Mouse (Mus musculus) kidney, adult 2 months (tissue): ENCODE results near the gene Myrfl. TPM values are rescaled to one million over a fixed set of nuclear protein-coding genes. Genes with fewer than 3 reads are reported as not detected.

Experiments used
- DNase-seq: peaks from one replicate; pipeline ENCODE4 v3.0.0; 2021
- H3K27ac ChIP-seq: fragments of 200-500 bp; 2 replicates; pipeline ENCODE4 v1.5.1; 2012; ENCODE audit warnings: low read depth, low read length, control low read depth, inconsistent platforms; ENCODE audit not compliant: insufficient read depth
- H3K27me3 ChIP-seq: fragments of 200-500 bp; replicated peaks from 2 replicates; pipeline ENCODE4 v1.6.1; 2012; ENCODE audit warnings: mild to moderate bottlenecking, moderate library complexity, low read length, inconsistent platforms; ENCODE audit not compliant: control insufficient read depth, insufficient read depth
- H3K36me3 ChIP-seq: fragments of 200-500 bp; 2 replicates; pipeline ENCODE4 v1.6.1; 2012; ENCODE audit warnings: mild to moderate bottlenecking, moderate library complexity, low read length, inconsistent platforms; ENCODE audit not compliant: control insufficient read depth, insufficient read depth
- H3K4me1 ChIP-seq: fragments of 200-500 bp; 2 replicates; pipeline ENCODE4 v1.6.1; 2011; ENCODE audit warnings: low read length; ENCODE audit not compliant: control insufficient read depth, insufficient read depth
- H3K4me3 ChIP-seq: fragments of 200-500 bp; 2 replicates; pipeline ENCODE4 v1.5.1; 2011; ENCODE audit warnings: mild to moderate bottlenecking, low read depth, low read length, control low read depth; ENCODE audit not compliant: insufficient read depth
- CTCF ChIP-seq: fragments of 200-500 bp; conservative IDR thresholded peaks from 2 replicates; pipeline ENCODE4 v1.5.1; 2011; ENCODE audit warnings: low read depth, mild to moderate bottlenecking, control low read depth, low read length, moderate library complexity, mixed read lengths; ENCODE audit not compliant: insufficient read depth, insufficient read length
- POLR2A ChIP-seq: fragments of 200-500 bp; IDR thresholded peaks from one replicate; pipeline ENCODE4 v1.6.1; 2011; ENCODE audit warnings: low read depth, low read length, control low read depth
- WGBS: fragments of 180-500 bp; shearing (Covaris S2); methylation state at CpG from one replicate; pipeline ENCODE4 v1.1.7; 2018; 5-methylcytosine and 5-hydroxymethylcytosine counted together
- polyA plus RNA-seq: library from polyadenylated mRNA; depleted of rRNA; stranded (reverse); fragments of >200 nt; gene quantifications from 2 replicates; pipeline ENCODE4 v1.2.3, GENCODE M21; 2012; rRNA removed

Gene Myrfl
- polyA plus RNA-seq, 1 experiment = 0.02 TPM

- no peak overlapping the region for H3K27ac ChIP-seq
- 82% methylated on average over 10 of the region's 10 CpGs for whole genome bisulfite sequencing
- H3K27me3 ChIP-seq = no peaks in the 10 kb centered on the region
- no peak overlapping the region for H3K4me3 ChIP-seq
- H3K4me1 ChIP-seq = no peaks in the 10 kb centered on the region
- no peaks in the 10 kb centered on the region for H3K36me3 ChIP-seq
- TF ChIP-seq CTCF (no peak), POLR2A (no peak)
- no peak for DNase-seq
Observed at GRCm38 (mm10) chr10:116730033-116730652, 166.6 kb downstream of the Myrfl start.

- Histone ChIP-seq H3K36me3 (no peaks in the 10 kb centered on the region), H3K27me3 (no peaks in the 10 kb centered on the region), H3K4me3 (no peak overlapping the region), H3K27ac (no peak overlapping the region), H3K4me1 (no peaks in the 10 kb centered on the region)
- no peak for DNase-seq
- 67% methylated on average over 10 of the region's 10 CpGs for WGBS
- TF ChIP-seq POLR2A = no peak
- no peak for TF ChIP-seq CTCF
Observed at GRCm38 (mm10) chr10:116728860-116729259, 167.9 kb downstream of the Myrfl start.

- Histone ChIP-seq H3K4me1 (no peaks in the 10 kb centered on the region), H3K4me3 (no peak overlapping the region), H3K36me3 (no peaks in the 10 kb centered on the region), H3K27ac (no peak overlapping the region), H3K27me3 (no peaks in the 10 kb centered on the region)
- TF ChIP-seq CTCF = no peak
- TF ChIP-seq POLR2A = no peak
- no peak for DNase-seq
- WGBS = 39% methylated on average over 14 of the region's 14 CpGs
Observed at GRCm38 (mm10) chr10:116727702-116728298, 168.9 kb downstream of the Myrfl start.

Other genes with a start within 250 kb of the Myrfl start
- 641 and 892 TPM in 2 replicates for gene Rab3ip, start 53.9 kb upstream of the Myrfl start, polyA plus RNA-seq
- gene Gm10271, start 75.7 kb upstream of the Myrfl start, polyA plus RNA-seq = not detected in 2 replicates
- 0.97 and 1.1 TPM in 2 replicates for gene Best3, start 89.4 kb upstream of the Myrfl start, polyA plus RNA-seq
- 0.13 TPM in 1 of 2 replicates, not detected in the other for gene Lrrc10, start 148.4 kb upstream of the Myrfl start, polyA plus RNA-seq
- gene Cct2, start 166.9 kb upstream of the Myrfl start, polyA plus RNA-seq = 67.1 and 84.6 TPM in 2 replicates